Mouse (Mus musculus) kidney, postnatal 36 days (tissue): ENCODE results near the gene Stx2.
A peak's percentile ranks its signal among the peaks of the same experiment; 100 is the strongest.
"Not testable (repeated sequence)": the region's sequence is repeated elsewhere in the genome, so short reads cannot be mapped to it uniquely, and the experiment has no call there.

Experiments used
- DNase-seq, 2 experiments: peaks; one replicate each; pipeline ENCODE4 v3.0.0; 2021 to 2022; ENCODE audit warnings: mixed read lengths in 2 of 2

The Stx2 gene

GRCm38 (mm10) chr5:129009577-129009976, 1.2 kb upstream of the Stx2 start:
- DNase-seq, result no peak

DNA sequence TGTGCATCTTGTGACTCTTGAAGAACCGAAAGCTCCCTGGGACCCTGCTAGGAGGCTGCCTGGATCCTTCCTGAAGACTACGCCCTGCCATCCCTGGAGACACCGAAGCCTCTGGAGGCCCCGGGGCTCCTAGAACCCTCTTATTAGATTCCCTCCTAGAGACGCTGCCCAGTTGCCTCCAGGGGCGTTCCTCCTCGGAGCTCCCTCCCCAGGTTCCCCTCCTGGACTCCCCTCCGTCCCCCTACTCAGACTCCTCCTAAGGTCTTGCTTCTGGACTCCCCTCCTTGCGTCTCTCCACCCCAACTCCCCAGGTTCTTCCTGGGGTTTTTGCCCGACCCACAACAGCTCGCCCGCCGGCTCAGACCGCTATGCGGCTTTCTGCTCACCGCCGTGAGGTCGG, 366 bp downstream of the Stx2 start:
- DNase-seq, result peak in 1 of 2 experiments; percentile 42

DNA sequence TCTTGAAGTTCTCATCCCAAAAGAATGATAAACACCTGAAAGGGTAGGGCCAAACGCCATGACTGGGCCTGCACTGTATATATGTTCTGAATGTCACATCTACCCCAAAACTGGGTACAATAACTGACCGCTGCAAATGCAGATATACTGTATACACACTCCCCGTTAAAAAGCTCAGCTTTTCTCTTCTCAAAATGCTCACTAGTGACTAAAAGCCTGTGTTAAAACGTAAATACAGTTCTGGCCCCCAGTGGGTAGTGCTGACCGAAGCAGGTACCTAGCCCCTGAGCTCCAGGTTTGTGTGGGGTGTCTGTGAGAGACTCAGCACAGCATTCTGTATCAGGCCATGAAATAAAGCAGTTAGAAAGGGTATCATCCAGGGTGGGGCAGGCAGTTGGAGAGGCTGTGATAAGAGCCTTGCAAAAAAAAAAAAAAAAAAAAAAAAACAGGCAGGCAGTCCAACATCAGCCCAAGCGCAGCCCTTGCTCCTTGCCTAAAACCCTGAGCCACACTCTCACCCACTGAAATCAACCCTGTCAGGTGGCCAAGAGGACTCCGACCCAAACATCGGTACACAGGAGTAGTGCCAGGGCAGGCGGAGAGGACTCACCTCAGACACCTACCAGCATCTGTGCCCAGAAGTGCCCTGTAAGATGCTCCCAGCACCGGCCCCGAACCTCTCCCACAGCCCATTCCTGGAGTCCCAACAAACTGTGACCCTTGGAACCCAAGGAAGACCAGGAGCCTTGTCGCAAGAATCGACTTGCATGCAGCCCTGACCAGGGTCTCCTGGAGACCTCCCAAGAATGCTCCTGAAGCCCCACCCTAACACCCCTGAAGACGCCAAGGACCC, 1.0 kb downstream of the Stx2 start:
- peak; percentile 68 to 74 for DNase-seq

- DNase-seq, result peak; percentile 30 to 56
Measured at GRCm38 (mm10) chr5:129006031-129006788, 2.2 kb downstream of the Stx2 start.

GRCm38 (mm10) chr5:129005416-129005815, 3.0 kb downstream of the Stx2 start:
- DNase-seq, result no peak

GRCm38 (mm10) chr5:129002571-129003011, 5.8 kb downstream of the Stx2 start:
- DNase-seq, result peak; percentile 57 to 61

DNA sequence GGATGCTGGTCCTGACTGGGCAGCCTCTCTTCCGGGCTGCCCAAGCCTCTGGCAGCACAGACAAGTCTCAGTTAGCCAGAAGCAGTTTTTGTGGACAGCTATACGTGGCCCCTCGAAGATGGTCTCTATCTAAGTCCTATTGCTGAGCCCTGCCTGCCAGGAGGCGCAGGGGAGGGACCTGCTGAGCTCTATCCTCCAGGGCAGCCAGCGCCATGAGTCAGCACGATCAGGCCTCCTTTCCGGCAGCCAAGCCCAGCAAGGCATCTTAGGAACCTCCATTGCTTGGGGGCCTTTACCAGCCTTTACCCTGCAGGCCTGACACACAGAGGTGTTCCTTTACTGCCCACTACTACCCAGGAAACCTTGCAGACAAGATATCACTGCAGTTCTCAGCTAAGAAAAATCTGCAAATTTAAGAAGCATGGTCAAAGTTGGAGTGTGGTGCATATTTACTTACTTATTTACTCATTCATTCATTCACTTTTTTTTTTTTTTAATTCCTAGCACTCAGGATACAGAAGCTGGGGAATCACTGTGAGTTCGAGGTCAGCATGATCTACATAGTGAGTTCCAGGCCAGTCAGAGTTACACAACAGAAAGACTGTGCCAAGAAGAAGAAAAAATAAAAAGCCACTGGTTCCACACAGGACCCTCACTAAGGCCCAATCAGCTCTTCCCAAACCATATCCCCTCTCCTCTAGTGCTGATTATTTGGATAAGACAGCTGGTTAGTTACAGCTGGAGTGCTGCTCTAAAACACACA, 7.5 kb downstream of the Stx2 start:
- DNase-seq, result peak in 1 of 2 experiments; percentile 38

GRCm38 (mm10) chr5:128987141-128987954, 21.0 kb downstream of the Stx2 start:
- DNase-seq, result peak; percentile 68 to 76

DNA sequence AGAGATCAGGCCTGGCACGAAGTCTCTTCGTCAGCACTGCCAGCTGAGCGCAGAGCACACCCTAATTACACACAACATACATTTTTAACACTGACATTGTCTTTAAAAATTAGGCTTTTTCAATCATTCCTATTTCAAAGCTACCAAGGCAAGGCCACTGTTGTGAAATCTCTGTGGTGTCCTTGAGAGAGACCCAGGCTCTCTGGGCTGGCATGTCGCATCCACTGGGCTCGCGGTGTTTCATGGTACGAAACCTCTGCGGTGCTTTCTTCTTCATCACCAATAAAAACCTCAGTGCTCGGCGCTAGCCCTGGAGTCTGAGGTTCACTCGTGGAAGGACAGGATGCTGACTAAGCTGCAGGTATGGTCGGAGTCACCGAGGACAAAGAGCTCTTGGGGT, 22.4 kb downstream of the Stx2 start:
- DNase-seq, result no peak

DNA sequence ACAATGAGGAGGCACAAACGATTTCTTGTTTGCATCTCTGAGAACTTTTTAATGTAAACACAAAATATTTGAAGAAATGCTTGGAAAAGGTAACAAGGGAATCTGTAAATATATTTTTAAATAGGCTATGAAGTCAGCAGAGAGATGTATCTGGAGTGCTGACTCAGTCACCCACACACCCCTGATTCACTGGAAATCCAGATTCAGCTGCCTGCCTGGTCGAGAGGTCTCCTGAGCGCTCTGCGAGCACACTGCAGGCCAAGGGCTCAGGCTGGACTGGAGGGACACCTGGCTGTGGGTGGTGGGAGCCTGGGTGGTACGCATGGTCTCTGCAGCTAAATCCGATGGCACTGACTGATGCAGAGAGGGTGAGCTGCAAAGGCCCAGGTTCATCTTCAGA, 23.8 kb downstream of the Stx2 start:
- DNase-seq, result no peak

DNA sequence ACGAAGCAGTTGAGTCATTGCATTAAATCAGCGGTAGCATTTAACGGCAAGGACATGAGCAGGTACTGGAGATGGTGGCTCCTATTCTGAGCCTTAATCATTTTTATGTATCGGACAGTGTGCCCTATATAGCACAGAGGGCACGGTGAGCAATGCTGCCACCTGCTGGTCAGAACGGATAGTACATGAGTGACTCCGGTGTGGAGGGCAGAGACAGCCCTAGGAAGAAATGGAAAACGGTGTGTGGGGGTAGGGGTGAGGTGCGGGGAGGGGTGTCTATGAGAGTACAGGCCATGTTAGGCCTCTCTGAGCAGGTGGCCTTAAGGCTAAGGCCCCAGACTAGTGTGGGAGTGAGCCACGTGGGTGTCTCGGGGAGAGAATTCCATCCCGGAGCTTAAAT, 26.8 kb downstream of the Stx2 start:
- peak; percentile 52 to 84 for DNase-seq

DNA sequence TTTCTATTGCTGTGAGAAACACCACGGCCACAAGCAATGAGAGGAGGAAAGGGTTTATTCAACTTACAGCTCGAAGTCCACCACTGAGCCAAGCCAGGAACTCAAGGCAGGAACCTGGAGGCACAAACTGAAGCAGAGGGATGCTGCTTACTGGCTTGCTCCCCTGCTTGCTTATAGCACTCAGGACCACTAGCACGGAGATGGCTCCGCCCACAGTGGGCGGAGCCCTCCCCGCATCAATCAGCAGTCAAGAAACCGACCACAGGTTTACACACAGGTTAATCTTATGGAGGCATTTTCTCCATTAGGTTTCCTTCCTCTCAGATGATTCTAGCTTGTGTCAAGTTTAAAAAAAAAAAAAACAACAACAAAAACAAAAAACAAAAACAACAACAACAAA, 27.5 kb downstream of the Stx2 start:
- no peak for DNase-seq

DNA sequence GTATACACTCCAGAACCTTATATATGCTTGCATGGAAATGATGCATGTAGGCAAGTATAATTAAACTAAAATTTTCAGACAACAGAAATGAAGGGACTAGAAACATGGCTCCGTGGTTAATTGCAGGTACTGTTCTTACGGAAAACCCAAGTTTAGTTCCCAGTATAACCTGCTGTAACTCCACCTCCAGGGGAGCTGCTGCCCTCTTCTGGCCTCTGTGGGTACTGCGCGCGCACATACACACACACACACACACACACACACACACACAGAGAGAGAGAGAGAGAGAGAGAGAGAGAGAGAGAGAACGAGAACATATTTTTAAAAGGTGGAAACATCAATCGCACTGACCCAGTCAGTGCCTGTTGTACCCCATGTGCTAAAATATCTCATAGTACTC, 29.4 kb downstream of the Stx2 start:
- DNase-seq, result no peak

GRCm38 (mm10) chr5:128977466-128977865, 30.9 kb downstream of the Stx2 start:
- DNase-seq, result not testable (repeated sequence)

DNA sequence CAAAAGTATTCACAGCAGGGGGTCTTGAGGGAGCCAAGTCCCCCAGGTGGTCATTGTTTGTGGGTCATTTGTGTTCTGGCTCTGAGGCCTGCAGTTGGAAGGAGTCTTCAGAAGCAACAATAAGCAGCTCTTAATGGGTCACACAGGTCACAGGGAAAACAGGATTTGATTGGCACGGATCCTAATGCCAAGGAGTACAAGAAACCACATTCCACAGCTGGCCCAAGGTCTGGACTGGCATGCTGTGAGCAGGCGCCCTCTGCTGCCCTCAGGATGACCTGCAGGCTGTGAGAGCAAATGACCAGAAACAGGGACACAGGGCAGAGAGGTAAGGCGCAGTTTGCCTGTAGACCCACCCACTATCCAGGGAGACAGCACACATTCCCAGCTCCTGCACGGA, 32.1 kb downstream of the Stx2 start:
- peak; percentile 63 to 76 for DNase-seq

- peak; percentile 40 to 85 for DNase-seq
Measured at GRCm38 (mm10) chr5:128971298-128971697, 37.1 kb downstream of the Stx2 start.

DNA sequence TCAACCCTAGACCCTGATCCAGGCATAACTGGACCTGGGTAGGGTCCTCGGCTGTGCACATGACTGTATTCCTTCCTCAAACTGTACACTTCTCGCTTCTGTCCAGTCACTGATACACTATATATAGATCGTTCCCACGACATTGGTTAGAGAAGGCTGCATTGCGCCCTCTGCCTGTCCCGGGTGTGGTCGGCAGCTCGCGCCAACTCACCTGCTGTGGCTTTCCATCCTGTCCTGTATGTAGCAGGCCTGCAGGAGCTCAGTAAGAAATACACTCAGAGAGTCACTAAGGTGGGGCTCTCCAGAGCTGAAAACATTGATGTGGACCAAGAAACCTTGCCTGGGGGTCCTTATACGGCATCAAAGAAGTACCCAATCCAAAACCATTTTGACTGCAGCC, 37.5 kb downstream of the Stx2 start:
- no peak for DNase-seq

- DNase-seq, result no peak
Measured at GRCm38 (mm10) chr5:128964353-128964752, 44.0 kb downstream of the Stx2 start.

DNA sequence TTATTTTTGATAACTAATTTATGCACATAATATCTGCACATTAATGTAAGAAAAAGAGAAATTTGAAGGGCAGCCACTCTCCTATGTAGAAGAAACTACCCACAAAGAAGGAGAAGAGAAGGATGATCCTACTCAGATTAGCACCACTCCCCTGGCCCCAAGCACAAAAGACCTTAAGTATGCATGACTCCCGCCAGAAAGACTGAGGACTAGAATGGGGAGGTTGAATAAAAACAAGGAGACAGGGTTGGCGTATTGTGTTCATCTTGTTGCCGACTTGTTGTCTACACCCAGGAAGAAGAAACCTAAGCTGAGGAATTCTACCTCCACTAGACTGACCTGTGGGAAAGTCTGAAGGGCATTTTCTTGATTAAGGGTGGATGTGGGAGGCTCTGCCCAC, 49.5 kb downstream of the Stx2 start:
- DNase-seq, result no peak

- DNase-seq, result peak in 1 of 2 experiments; percentile 41
Measured at GRCm38 (mm10) chr5:128954371-128954770, 54.0 kb downstream of the Stx2 start.

DNA sequence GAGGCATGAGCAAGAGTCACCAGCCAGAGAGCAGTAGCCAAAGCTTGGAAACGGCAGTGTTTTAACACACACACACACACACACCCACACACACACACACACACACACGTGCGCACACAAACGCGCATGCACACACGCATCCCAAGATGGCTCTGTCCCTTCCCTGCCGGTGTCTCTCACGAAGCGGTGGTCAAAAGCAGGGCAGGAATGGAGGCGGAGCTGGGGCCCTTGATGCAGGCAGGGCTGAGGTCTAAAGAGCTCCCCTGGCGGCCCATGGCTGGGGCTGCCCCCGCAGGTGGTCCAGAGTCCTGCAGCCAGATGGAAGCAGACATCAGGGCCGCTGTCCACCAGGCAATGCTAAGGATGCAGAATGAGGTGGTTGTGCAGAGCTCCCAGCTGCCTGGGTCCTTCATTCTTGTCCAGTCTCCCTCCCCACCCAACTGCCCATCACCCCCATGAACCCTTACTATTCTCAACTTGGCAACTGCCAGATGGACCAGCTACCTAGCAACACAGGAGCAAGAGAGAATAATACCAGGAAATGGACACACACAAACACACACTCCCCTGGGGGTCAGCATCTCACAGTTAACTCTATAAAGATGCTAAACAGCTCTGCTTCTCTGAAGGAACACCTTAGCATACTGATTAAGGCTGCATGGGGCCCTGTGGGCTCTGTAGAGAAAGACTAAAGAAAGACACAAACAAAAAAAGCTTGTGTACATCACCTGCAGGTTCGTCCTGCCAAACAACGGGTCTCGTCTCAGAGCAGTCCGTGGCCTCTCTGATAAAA, 54.9 kb downstream of the Stx2 start, which contains the start of gene Rimbp2:
Rimbp2 (minus strand) TSS at position 209 of the 793 bp plus-strand sequence.
- no peak for DNase-seq
